In the genomic region with DNA sequence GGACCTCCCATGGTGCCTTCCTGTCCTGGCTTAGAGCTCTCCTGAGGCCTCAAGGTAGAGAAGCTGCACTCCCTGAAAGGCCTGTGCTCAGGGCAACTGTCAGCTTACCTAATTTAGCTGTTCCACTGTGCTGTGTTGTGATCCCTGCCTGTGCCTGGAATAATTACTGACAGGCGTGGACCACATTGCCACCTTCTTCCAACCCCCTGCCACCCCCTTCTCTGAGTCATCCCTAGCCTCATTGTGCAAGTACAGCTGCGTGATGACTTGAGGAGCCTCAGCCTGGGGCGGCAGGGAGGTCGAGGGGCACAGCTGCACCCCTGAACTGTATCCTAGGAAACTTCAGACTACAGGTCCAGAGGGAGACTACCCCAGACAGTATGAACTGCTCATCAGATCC, we compare ENCODE assay signal across 15 mouse cellular contexts. TPM values are rescaled to one million over a fixed set of nuclear protein-coding genes. Genes with fewer than 3 reads are reported as not detected.
DNase-seq lines count a peak whose midpoint lies in the region; ATAC-seq and TF ChIP-seq lines count a peak whose summit lies in the region.
"Had no signal": no experiment of that assay in that cellular context is flagged by ENCODE, and none has a peak within 500 bp of the region (broad histone marks: within the 10 kb centered on the region; RNA-seq: fewer than 3 reads in every experiment).

No protein-coding gene starts in this region.

- H3K4me1 ChIP-seq in hindbrain, embryonic 13.5 days (replicated peaks) = peaks cover 43% of the 10 kb centered on the region
- peaks cover 6% of the 10 kb centered on the region; the same call in 1 of the 2 replicates for H3K4me1 ChIP-seq in hindbrain, embryonic 11.5 days (replicated peaks; ENCODE audit: control insufficient read depth, insufficient read depth, low read length)
- H3K4me1 ChIP-seq in liver, postnatal 0 days (ENCODE audit: insufficient read depth) = peaks cover 54% of the 10 kb centered on the region

- H3K36me3 ChIP-seq in hindbrain, embryonic 13.5 days = no peaks in the 10 kb centered on the region
- H3K36me3 ChIP-seq in hindbrain, embryonic 11.5 days (ENCODE audit: control insufficient read depth, insufficient read depth, low read length) = no peaks in the 10 kb centered on the region
- no peaks in the 10 kb centered on the region for H3K36me3 ChIP-seq in liver, postnatal 0 days (replicated peaks; ENCODE audit: insufficient read depth, low read length)
- H3K36me3 ChIP-seq: limb, embryonic 13.5 days; midbrain, embryonic 12.5 days had no signal

- H3K4me3 ChIP-seq in hindbrain, embryonic 13.5 days = no peak overlapping the region
- no peak overlapping the region for H3K4me3 ChIP-seq in hindbrain, embryonic 11.5 days (ENCODE audit: low read depth, low read length)
- no peak overlapping the region for H3K4me3 ChIP-seq in liver, postnatal 0 days (ENCODE audit: low read depth, low read length)
- H3K4me3 ChIP-seq: limb, embryonic 13.5 days; midbrain, embryonic 12.5 days had no signal

- no peak for TF ChIP-seq EP300 in liver, postnatal 0 days (IDR thresholded peaks at IDR 0.05; ENCODE audit: low read depth)

- WGBS in hindbrain, embryonic 13.5 days = 62% methylated on average over 4 of the region's 4 CpGs
- 62% methylated on average over 4 of the region's 4 CpGs for WGBS in hindbrain, embryonic 11.5 days
- WGBS in liver, postnatal 0 days (ENCODE audit: insufficient replicate concordance) = 54% methylated on average over 4 of the region's 4 CpGs

- peaks cover 18% of the 10 kb centered on the region; the same call in 1 of the 2 replicates for H3K27me3 ChIP-seq in hindbrain, embryonic 13.5 days
- no peaks in the 10 kb centered on the region; the same call in 1 of the 2 replicates for H3K27me3 ChIP-seq in hindbrain, embryonic 11.5 days (ENCODE audit: control insufficient read depth, insufficient read depth, low read length)
- H3K27me3 ChIP-seq in liver, postnatal 0 days (ENCODE audit: insufficient read depth, low read length) = no peaks in the 10 kb centered on the region
- H3K27me3 ChIP-seq: limb, embryonic 13.5 days had no signal

- no peak for ATAC-seq in hindbrain, embryonic 13.5 days (ENCODE audit: low FRiP score)
- ATAC-seq in hindbrain, embryonic 11.5 days (ENCODE audit: low FRiP score) = no peak
- ATAC-seq in liver, postnatal 0 days = no peak
- ATAC-seq in megakaryocyte-erythroid progenitor cell, adult 5-6 weeks (replicated peaks; ENCODE audit: low FRiP score, low TSS enrichment, poor library complexity, severe bottlenecking) = no peak

- H3K4me2 ChIP-seq in hindbrain, embryonic 13.5 days = no peak overlapping the region
- no peak overlapping the region for H3K4me2 ChIP-seq in hindbrain, embryonic 11.5 days (replicated peaks; ENCODE audit: low read depth, low read length)
- H3K4me2 ChIP-seq in liver, postnatal 0 days (ENCODE audit: low read depth, low read length) = no peak overlapping the region; the same call in 1 of the 2 replicates
- H3K4me2 ChIP-seq: limb, embryonic 13.5 days; midbrain, embryonic 12.5 days had no signal

- no peak for TF ChIP-seq CTCF in liver, postnatal 0 days (IDR thresholded peaks at IDR 0.05; ENCODE audit: low read depth)

- no peaks in the 10 kb centered on the region for H3K9me3 ChIP-seq in hindbrain, embryonic 13.5 days
- H3K9me3 ChIP-seq in hindbrain, embryonic 11.5 days (ENCODE audit: control insufficient read depth, low read length) = no peaks in the 10 kb centered on the region
- H3K9me3 ChIP-seq in liver, postnatal 0 days (ENCODE audit: low read length) = no peaks in the 10 kb centered on the region
- H3K9me3 ChIP-seq: limb, embryonic 13.5 days; midbrain, embryonic 12.5 days had no signal

- H3K27ac ChIP-seq in hindbrain, embryonic 13.5 days = no peak overlapping the region
- H3K27ac ChIP-seq in hindbrain, embryonic 11.5 days (ENCODE audit: low read depth, low read length) = no peak overlapping the region
- peak overlapping the region; percentile 96 for H3K27ac ChIP-seq in liver, postnatal 0 days (ENCODE audit: low read depth)
- H3K27ac ChIP-seq: left cerebral cortex, adult 2 months; limb, embryonic 13.5 days; midbrain, embryonic 12.5 days had no signal

- DNase-seq in hindbrain, embryonic 11.5 days (ENCODE audit: low spot score) = no peak
- DNase-seq in 3134 (ENCODE audit: extremely low read depth, insufficient read length, low spot score) (peak; percentile 62), 3T3-L1 (ENCODE audit: low read depth, low spot score) (peak; percentile 63)
- no peak for DNase-seq in liver, postnatal 0 days
- no peak for DNase-seq in yolk sac, embryonic 10.5 days (ENCODE audit: low spot score)
- DNase-seq: cerebellum, adult 8-10 months; gastrocnemius, postnatal 25 days; heart, postnatal 36 days; lung, postnatal 10 days; thymus, postnatal 4 days had no signal

- H3K9ac ChIP-seq in hindbrain, embryonic 13.5 days = 0 out of 2 replicates have a peak overlapping the region, but pooled peaks have one; percentile 2
- no peak overlapping the region for H3K9ac ChIP-seq in hindbrain, embryonic 11.5 days (ENCODE audit: low read depth, low read length)
- H3K9ac ChIP-seq in liver, postnatal 0 days (replicated peaks) = peak overlapping the region; percentile 54
- H3K9ac ChIP-seq: limb, embryonic 13.5 days; midbrain, embryonic 12.5 days had no signal

RNA-seq across cellular contexts. Expression of a gene that starts 5.7 kb away (rescaled TPM):
- 10.0 and 12.3 TPM in 2 replicates for polyA plus RNA-seq in hindbrain, embryonic 13.5 days (2015; fragmentation: Nextera tagmentation; extraction: Ambion mirVana)
- polyA plus RNA-seq in hindbrain, embryonic 11.5 days (2014; fragmentation: Nextera tagmentation; extraction: Ambion mirVana) = 10.1 and 11.5 TPM in 2 replicates
- 20.8 and 21.3 TPM in 2 replicates for polyA plus RNA-seq in liver, postnatal 0 days (2015; fragmentation: Nextera tagmentation; extraction: Ambion mirVana)
- 1.0 and 2.3 TPM in 2 replicates for total RNA-seq in megakaryocyte-erythroid progenitor cell, adult 5-6 weeks (2014; fragmentation: Nextera tagmentation)
- total RNA-seq in megakaryocyte-erythroid progenitor cell, adult 5-6 weeks (2017) = 1.5 and 17.7 TPM in 2 replicates

RNA-seq across cellular contexts. Expression of a gene that starts 35.1 kb away (rescaled TPM):
- 100 and 103 TPM in 2 replicates for polyA plus RNA-seq in hindbrain, embryonic 13.5 days (2015; fragmentation: Nextera tagmentation; extraction: Ambion mirVana)
- 87.2 and 88.3 TPM in 2 replicates for polyA plus RNA-seq in hindbrain, embryonic 11.5 days (2014; fragmentation: Nextera tagmentation; extraction: Ambion mirVana)
- polyA plus RNA-seq in liver, postnatal 0 days (2015; fragmentation: Nextera tagmentation; extraction: Ambion mirVana) = 28.0 and 30.5 TPM in 2 replicates
- 13.6 and 25.2 TPM in 2 replicates for total RNA-seq in megakaryocyte-erythroid progenitor cell, adult 5-6 weeks (2014; fragmentation: Nextera tagmentation)
- 17.7 and 92.3 TPM in 2 replicates for total RNA-seq in megakaryocyte-erythroid progenitor cell, adult 5-6 weeks (2017)

Comparison
In these comparisons a context has a peak if more than half of its experiments do, and no peak if none do; other contexts are left out.
1. DNase-seq: peak in 3134 (single experiment) and 3T3-L1 (single experiment); none in hindbrain, embryonic 11.5 days (single experiment), liver, postnatal 0 days (single experiment) and yolk sac, embryonic 10.5 days (single experiment).